Mouse (Mus musculus) hindbrain, postnatal 0 days (tissue): Measurements from ENCODE around the gene Zbtb48. TPM values are rescaled to one million over a fixed set of nuclear protein-coding genes. Genes with fewer than 3 reads are reported as not detected.

Experiments
- ATAC-seq: fragments of 200-750 bp; cut with Nextera tagmentation; 2 replicates; pipeline ENCODE4 v1.8.0; 2017; ENCODE audit warnings: mild to moderate bottlenecking, moderate TSS enrichment, moderate library complexity
- DNase-seq: peaks from one replicate; pipeline ENCODE4 v3.0.0-alpha.2; 2015; ENCODE audit warnings: low spot score
- H3K27ac ChIP-seq: fragments of 300-500 bp; sonication (generic); 2 replicates; pipeline ENCODE4 v1.5.1; 2014; ENCODE audit warnings: mild to moderate bottlenecking
- H3K27me3 ChIP-seq: fragments of 300-500 bp; sonication (generic); 2 replicates; pipeline ENCODE4 v1.6.1; 2014; ENCODE audit warnings: low read length, mixed read lengths; ENCODE audit not compliant: insufficient read depth
- H3K36me3 ChIP-seq: fragments of 300-500 bp; sonication (generic); 2 replicates; pipeline ENCODE4 v1.6.1; 2014; ENCODE audit warnings: low read length, mixed read lengths; ENCODE audit not compliant: insufficient read depth
- H3K4me1 ChIP-seq: fragments of 300-500 bp; sonication (generic); 2 replicates; pipeline ENCODE4 v1.6.1; 2014; ENCODE audit warnings: antibody characterized with exemption, low read length, mixed read lengths; ENCODE audit not compliant: insufficient read depth
- H3K4me2 ChIP-seq: fragments of 300-500 bp; sonication (generic); 2 replicates; pipeline ENCODE4 v1.6.1; 2014; ENCODE audit warnings: low read depth, mild to moderate bottlenecking, low read length, moderate library complexity, mixed read lengths
- H3K4me3 ChIP-seq: fragments of 300-500 bp; sonication (generic); 2 replicates; pipeline ENCODE4 v1.5.1; 2014; ENCODE audit warnings: low read length
- H3K9ac ChIP-seq: fragments of 300-500 bp; sonication (generic); replicated peaks from 2 replicates; pipeline ENCODE4 v1.6.1; 2014; ENCODE audit warnings: mild to moderate bottlenecking, low read length, moderate library complexity, mixed read lengths
- H3K9me3 ChIP-seq: fragments of 300-500 bp; sonication (generic); 2 replicates; pipeline ENCODE4 v1.6.1; 2016; ENCODE audit warnings: low read length, mixed read lengths
- CTCF ChIP-seq: IDR thresholded peaks from 2 replicates; pipeline ENCODE4 v1.5.1; 2016; ENCODE audit warnings: antibody characterized with exemption, control low read depth, low read depth
- WGBS: fragments of 180-500 bp; shearing (Covaris S2); extraction: QIAGEN DNeasy Blood & Tissue Kit; methylation state at CpG from one replicate; pipeline ENCODE4 v1.1.7; 2014; 5-methylcytosine and 5-hydroxymethylcytosine counted together
- polyA plus RNA-seq: library from polyadenylated mRNA; unstranded; fragments of >200 nt; fragmentation: Nextera tagmentation; extraction: Ambion mirVana; gene quantifications from 2 replicates; pipeline ENCODE4 v1.2.1, GENCODE M21; 2015
- total RNA-seq: library from RNA; depleted of rRNA; stranded (reverse); fragments of >200 nt; gene quantifications from 2 replicates; pipeline ENCODE4 v1.2.3, GENCODE M21; 2014

Gene Zbtb48
- total and polyA plus RNA-seq, 2 experiments from 2014 or later: 7.0 to 10.7 TPM

- H3K9me3 ChIP-seq: no peaks in the 10 kb centered on the region
- H3K36me3 ChIP-seq: peaks cover 14% of the 10 kb centered on the region
- no peak for ATAC-seq
- H3K4me2 ChIP-seq: peak overlapping the region; percentile 100
- TF ChIP-seq CTCF: no peak
- H3K27me3 ChIP-seq: no peaks in the 10 kb centered on the region; the same call in 1 of the 2 replicates
- peak overlapping the region; percentile 68 for H3K9ac ChIP-seq
- 14% methylated on average over 13 of the region's 13 CpGs for whole genome bisulfite sequencing
- H3K4me3 ChIP-seq: peak overlapping the region; percentile 72
- no peak for DNase-seq
- H3K27ac ChIP-seq: peak overlapping the region; percentile 38
- peaks cover 12% of the 10 kb centered on the region for H3K4me1 ChIP-seq
Observed at GRCm38 (mm10) chr4:152010707-152011134, 16.8 kb downstream of the Zbtb48 start.

DNA sequence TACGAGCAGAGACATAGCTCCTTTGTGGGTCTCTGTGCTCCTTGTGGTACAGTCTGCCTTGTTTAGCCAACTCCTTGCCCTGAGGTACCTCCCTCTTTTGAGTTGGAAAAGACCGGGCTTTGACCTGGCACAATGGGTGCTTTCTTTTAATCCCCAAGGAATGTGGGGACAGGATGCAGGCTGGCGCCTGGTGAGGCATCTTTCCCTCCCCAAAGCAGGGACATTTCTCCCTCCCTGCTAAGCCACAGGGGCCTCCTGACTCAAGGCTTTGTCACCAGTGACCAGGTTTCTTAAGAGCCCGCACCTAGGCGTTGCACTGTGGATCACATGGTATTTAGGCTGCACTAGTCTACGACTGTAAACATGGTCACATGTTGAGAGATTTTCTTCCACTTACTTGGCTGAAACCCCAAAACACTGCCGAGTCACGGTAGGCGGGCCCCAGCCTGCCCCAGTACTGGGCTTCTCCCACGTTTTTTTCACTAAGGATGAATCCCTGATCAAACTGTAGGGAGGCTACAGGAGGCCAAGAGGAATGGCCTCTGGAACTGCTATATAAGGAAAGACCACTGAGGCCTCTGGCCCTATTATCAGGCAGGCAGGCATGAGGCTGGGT is 17.3 kb downstream of the Zbtb48 start:
- H3K27me3 ChIP-seq: no peaks in the 10 kb centered on the region; the same call in 1 of the 2 replicates
- ATAC-seq (no peak), DNase-seq (peak; percentile 34)
- peaks cover 12% of the 10 kb centered on the region for H3K4me1 ChIP-seq
- H3K4me2 ChIP-seq: peak overlapping the region; percentile 100
- no peaks in the 10 kb centered on the region for H3K9me3 ChIP-seq
- TF ChIP-seq CTCF: no peak
- peak overlapping the region; percentile 68 for H3K9ac ChIP-seq
- 3% methylated on average over 10 of the region's 10 CpGs for WGBS
- peak overlapping the region; percentile 72 for H3K4me3 ChIP-seq
- H3K27ac ChIP-seq: peak overlapping the region; percentile 38; the same call in 1 of the 2 replicates
- H3K36me3 ChIP-seq: peaks cover 10% of the 10 kb centered on the region

DNA sequence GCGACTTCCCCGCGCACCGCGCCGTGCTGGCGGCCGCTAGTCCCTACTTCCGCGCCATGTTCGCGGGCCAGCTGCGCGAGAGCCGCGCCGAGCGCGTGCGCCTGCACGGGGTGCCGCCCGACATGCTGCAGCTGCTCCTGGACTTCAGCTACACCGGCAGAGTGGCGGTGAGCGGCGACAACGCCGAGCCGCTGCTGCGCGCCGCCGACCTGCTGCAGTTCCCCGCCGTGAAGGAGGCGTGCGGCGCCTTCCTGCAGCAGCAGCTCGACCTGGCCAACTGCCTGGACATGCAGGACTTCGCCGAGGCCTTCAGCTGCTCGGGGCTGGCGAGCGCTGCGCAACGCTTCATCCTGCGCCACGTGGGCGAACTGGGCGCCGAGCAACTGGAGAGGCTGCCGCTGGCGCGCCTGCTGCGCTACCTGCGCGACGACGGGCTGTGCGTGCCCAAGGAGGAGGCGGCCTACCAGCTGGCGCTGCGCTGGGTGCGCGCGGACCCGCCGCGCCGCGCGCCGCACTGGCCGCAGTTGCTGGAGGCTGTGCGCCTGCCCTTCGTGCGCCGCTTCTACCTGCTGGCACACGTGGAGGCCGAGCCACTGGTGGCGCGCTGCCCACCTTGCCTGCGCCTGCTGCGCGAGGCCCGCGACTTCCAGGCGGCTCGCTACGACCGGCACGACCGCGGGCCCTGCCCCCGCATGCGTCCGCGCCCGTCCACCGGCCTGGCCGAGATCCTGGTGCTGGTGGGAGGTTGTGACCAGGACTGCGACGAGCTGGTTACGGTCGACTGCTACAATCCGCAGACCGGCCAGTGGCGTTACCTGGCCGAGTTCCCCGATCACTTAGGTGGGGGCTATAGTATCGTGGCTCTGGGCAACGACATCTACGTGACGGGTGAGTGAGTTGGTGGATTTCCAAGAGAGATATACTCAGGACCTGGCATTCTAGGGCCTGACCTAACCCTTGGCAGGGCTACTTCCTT is 18.1 kb downstream of the Zbtb48 start:
- no peak for TF ChIP-seq CTCF
- H3K9ac ChIP-seq: peak overlapping the region; percentile 68
- H3K4me2 ChIP-seq: peak overlapping the region; percentile 100
- under 1% methylated on average over 110 of the region's 115 CpGs for WGBS
- peaks cover 12% of the 10 kb centered on the region for H3K4me1 ChIP-seq
- no peaks in the 10 kb centered on the region; the same call in 1 of the 2 replicates for H3K27me3 ChIP-seq
- no peaks in the 10 kb centered on the region for H3K9me3 ChIP-seq
- DNase-seq (peak; percentile 75), ATAC-seq (peak; percentile 84)
- peak overlapping the region; percentile 80 for H3K27ac ChIP-seq
- peak overlapping the region; percentile 72 for H3K4me3 ChIP-seq
- H3K36me3 ChIP-seq: peaks cover 4% of the 10 kb centered on the region; the same call in 1 of the 2 replicates

- H3K27ac ChIP-seq: peak within 1 kb of the TSS; percentile 80
- 0% methylated on average over 45 of the region's 45 CpGs for WGBS
- H3K36me3 ChIP-seq: no peaks in the 10 kb centered on the region
- peak within 1 kb of the TSS; percentile 100 for H3K4me2 ChIP-seq
- no peak for TF ChIP-seq CTCF
- peak within 1 kb of the TSS; percentile 72 for H3K4me3 ChIP-seq
- DNase-seq (peak; percentile 95), ATAC-seq (peak; percentile 90)
- no peaks in the 10 kb centered on the region for H3K9me3 ChIP-seq
- peak within 1 kb of the TSS; percentile 68 for H3K9ac ChIP-seq
- H3K4me1 ChIP-seq: peaks cover 12% of the 10 kb centered on the region
- no peaks in the 10 kb centered on the region; the same call in 1 of the 2 replicates for H3K27me3 ChIP-seq
Observed at GRCm38 (mm10) chr4:152008622-152009075, 18.8 kb downstream of the Zbtb48 start, which contains the start of gene Klhl21. TSS of gene Klhl21 (plus strand) at chr4:152008803.

DNA sequence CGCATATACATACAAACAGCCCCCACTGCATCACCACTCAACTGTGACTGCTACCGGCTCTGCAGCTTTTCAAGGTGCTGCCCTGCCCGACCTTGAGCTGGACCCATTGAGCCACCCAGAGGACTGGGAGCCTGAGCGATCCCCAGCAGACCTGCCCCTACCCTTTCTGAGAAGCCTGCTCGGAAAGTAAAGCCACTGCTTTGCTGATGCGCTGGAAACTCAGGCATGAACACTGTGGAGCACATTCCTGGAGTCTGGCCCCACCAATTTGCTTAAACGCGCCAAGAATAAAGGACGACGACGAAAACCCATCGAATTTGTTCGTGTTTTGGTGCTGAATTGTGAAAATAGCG is 19.3 kb downstream of the Zbtb48 start:
- Histone ChIP-seq H3K4me2 (peak overlapping the region; percentile 100), H3K9ac (peak overlapping the region; percentile 68), H3K36me3 (no peaks in the 10 kb centered on the region), H3K27ac (peak overlapping the region; percentile 80), H3K4me1 (peaks cover 12% of the 10 kb centered on the region), H3K4me3 (peak overlapping the region; percentile 72), H3K9me3 (no peaks in the 10 kb centered on the region), H3K27me3 (no peaks in the 10 kb centered on the region; the same call in 1 of the 2 replicates)
- TF ChIP-seq CTCF: no peak
- ATAC-seq (no peak), DNase-seq (no peak)
- WGBS: under 1% methylated on average over 14 of the region's 14 CpGs

GRCm38 (mm10) chr4:152007481-152008147 is 19.9 kb downstream of the Zbtb48 start:
- no peak for DNase-seq

More at GRCm38 (mm10) chr4:152007481-152008147, 19.9 kb downstream of the Zbtb48 start:
- Histone ChIP-seq H3K4me1 (peaks cover 12% of the 10 kb centered on the region), H3K9me3 (no peaks in the 10 kb centered on the region), H3K4me3 (peak overlapping the region; percentile 72), H3K36me3 (no peaks in the 10 kb centered on the region), H3K4me2 (peak overlapping the region; percentile 100), H3K27me3 (no peaks in the 10 kb centered on the region; the same call in 1 of the 2 replicates), H3K9ac (peak overlapping the region; percentile 68; the same call in 1 of the 2 replicates), H3K27ac (peak overlapping the region; percentile 80; the same call in 1 of the 2 replicates)
- 9% methylated on average over 8 of the region's 8 CpGs for WGBS
- no peak for TF ChIP-seq CTCF
- no peak for ATAC-seq
